Mouse (Mus musculus): ENCODE measurements around the gene Cdk11b.

Gene Cdk11b

DNA sequence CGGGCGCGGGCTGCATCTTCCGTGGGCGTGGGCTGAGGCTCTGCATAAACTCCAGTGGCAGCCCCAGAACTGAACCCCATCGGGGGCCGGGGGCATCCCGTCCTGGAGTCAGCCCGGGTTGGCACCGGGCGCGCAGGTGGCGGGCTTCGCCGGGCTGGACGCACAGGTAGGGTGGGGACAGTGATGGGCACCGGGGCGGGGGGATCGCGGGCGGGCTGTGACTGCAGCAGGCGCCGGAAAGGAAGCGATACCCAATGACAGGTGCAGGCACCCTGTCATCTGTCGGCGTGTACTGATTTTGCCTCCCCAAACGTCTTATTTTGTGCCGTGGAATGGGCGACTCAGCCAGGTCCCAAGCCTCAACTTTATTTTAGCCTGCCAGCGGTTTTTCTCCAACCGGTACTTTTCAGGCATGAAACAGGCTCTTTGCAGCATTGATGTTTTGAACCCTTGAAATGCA is 22.6 kb upstream of the Cdk11b start:
- in situ Hi-C loops (cut with MboI; ENCODE audit: unreplicated experiment in 2 of 2), result no loop called here

DNA sequence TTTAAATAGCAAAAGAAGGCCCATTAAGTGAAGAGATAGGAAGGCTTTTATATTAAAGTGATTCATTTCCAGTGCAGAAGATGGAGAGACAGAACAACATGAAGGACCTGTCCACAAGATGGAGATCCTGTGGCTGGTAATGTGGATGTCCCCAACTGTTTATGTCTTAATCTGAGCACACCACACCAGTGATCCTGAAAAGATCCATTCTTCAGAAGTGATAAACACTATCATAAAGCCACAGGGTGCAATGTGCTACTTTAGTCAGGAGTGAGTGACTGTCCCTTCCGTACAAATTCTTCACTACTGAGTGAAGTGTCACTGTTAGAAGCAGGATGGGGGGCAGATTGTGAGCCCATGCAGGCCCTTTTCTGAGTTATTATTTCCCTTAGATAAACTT is 21.9 kb upstream of the Cdk11b start:
- in situ Hi-C loops (cut with MboI; ENCODE audit: unreplicated experiment in 2 of 2), result no loop called here

DNA sequence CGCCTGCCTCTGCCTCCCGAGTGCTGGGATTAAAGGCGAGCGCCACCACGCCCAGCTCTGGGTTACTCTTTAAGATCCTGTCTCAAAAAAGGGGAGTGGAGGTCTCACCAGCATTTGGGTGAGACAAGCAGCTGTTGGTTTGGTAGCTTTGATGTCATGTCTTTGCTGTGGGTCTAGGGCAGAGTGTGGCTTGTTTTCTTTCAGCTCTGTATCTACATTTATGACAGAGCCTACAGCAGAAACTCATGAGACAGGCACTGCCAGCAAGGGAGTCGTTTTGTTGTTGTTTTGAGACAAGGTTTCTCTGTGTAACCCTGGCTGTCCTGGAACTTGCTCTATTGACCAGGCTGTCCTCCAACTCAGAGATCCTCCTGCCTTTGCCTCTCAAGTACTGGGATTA is 20.9 kb upstream of the Cdk11b start:
- in situ Hi-C loops (cut with MboI; ENCODE audit: unreplicated experiment in 2 of 2), result no loop called here

DNA sequence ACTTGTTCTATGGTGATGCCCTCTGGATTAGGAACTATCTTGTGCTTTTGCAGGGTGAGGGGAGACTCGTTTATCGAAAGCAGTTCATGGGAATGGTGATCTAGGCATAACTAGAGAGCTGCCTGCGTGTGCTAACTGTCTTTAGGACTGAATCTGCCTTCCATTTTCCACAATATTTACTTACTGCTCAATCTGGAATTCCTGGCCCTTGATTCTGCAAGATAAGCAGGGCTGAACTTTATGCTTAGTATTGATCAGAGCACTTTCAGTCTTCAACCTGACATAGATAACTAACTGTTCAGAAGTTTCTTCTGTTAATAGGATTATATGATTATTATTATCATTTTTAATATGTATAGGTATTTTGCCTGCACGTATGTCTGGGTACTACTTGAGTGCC is 19.5 kb upstream of the Cdk11b start:
- in situ Hi-C loops (cut with MboI; ENCODE audit: unreplicated experiment in 2 of 2), result no loop called here

DNA sequence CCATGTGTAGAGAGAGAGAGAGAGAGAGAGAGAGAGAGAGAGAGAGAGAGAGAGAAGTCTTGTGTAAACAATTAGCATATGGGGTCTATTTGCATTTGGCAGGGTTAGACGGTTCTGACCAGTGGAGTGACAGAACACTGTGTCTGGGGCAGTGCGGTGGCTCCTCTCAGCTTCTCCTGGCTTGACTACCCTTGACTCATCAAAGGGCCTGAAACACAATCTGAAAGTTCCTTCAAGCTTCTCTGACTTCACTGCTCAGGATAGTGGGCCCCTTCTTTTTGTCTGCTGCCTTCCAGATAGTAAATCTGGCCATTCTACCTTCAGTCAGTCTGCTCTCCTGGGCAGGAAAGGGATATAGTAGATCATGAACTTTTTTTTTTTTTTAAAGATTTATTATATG is 17.8 kb upstream of the Cdk11b start:
- in situ Hi-C loops (cut with MboI; ENCODE audit: unreplicated experiment in 2 of 2), result no loop called here

DNA sequence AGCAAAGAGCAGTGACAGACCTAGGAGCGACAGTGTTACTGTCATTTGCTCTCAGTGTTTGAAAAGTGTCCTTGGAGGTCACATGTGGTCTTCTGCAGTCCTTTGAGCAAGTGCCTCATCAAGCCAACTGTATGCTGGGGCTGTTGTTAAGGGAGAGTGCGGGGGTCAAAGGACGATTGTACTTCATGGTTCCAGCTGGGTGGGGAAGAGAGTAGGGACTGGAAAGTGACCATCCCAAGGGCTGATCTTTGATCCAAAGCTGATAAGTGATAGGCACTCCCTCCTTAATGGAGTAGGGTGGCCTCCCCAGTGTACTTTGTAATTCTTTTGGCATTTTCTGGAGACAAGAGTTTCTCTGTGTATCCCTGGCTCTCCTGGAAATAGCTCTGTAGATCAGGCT is 12.8 kb upstream of the Cdk11b start:
- in situ Hi-C loops (cut with MboI; ENCODE audit: unreplicated experiment in 2 of 2), result no loop called here

DNA sequence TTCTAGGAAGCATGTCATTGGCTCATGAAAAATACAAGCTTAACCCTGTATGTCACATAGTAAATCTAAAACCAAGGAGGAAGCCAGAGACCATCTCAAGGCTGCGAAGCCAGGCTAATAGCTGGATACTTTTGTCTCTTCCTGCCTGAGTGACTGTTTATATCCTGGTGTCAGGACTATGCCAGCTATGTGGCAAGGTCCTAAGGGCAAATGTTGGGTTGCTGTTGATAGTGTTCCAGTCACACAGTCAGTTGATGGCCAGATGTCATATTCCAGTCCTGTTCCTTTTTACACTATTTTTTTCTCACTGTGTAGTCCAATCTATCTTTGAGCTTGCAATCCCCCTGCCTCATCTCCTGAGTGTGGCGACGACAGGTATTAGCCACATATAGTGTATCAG is 11.4 kb upstream of the Cdk11b start:
- in situ Hi-C loops (cut with MboI; ENCODE audit: unreplicated experiment in 2 of 2), result no loop called here

DNA sequence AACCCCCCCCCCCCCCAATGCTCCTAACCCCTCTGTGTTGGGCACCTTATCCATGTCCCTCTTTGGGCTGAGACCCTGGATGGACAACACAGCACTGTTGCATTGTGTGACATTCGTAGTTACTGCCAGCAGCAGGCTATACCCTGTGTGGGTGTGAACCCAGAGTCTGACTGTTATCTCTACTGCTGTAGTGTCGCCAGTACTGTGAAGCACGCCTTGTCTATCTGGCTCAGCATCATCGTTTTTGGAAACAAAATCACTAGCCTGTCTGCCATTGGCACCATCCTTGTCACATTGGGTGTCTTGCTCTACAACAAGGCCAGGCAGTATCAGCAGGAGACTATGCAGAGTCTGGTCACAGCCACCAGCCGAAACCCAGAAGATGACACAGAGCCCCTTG is 6.3 kb upstream of the Cdk11b start:
- in situ Hi-C loops (cut with MboI; ENCODE audit: unreplicated experiment in 2 of 2), result no loop called here

DNA sequence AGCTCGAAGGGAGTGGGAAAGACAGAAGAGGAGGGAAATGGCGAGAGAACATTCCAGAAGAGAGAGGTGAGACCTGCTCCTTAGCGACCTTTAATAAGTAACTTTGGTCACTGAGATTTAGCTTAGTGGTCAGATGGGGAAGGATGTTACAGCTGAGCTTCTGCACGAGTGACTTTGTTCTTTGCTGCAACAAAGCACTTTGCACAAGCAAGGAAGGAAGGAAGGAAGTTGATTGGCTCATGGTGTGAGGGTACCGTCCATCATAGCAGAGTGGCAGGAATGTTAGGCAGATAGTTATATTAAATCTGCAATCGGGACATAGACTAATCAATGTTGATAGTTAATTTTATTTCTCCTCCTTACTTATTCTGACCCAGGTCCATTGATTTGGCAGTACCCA is 5.6 kb downstream of the Cdk11b start:
- in situ Hi-C loops (cut with MboI; ENCODE audit: unreplicated experiment in 2 of 2), result no loop called here

DNA sequence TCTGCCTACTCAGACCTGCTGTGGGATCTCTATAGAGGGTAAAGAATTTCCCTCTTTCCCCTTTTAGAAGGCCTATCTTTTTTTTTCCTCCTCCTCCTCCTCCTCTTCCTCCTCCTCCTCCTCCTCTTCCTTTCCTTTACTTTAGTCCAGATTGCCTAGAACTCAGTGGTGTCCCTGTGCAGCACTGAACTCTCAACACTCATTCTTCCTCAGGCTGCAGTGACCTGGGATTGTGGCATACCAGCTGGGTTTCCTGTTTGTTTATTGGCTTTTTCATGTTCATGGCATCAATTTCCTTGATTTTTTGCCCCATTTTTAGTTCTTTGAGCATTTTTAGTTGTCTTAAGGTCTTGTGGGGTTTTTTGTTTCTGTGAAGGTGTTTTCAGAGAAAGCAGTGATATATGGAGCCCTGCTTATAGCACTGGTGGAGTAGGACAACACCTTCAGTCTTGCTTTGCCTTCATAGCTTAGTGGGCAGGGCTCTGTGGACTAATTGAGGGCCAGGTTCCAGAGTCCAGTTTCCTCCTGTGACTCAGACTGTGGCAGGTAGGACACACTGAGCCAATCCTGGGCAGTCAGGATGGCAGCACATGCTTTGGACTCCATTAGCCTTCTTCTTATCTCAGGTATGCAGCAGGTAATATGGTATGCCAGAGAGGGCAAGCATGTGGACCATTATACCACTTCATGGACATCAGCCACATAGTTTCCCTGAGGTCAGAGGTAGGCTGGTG is 11.3 kb downstream of the Cdk11b start:
- in situ Hi-C loops (cut with MboI; ENCODE audit: unreplicated experiment in 2 of 2), result no loop called here

DNA sequence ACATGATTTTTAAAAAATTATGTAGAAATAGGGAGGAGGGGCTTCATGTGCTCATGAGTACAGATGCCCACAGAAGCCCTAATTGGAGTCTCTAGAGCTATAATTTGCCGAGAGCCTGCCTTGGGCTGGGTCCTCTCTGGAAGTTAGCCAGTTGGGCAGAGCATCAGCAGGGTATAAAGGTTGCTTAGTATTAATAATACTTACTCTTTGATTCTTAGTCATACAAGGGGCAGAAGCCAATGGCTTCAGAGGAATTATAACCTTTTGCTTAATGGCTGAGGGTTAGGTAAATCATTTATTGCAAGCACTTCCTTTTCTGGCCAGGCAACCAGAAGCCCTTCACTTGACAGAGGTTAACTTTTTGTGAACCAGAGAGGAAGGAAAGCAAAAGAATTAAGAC is 18.9 kb downstream of the Cdk11b start:
- in situ Hi-C loops (cut with MboI; ENCODE audit: unreplicated experiment in 2 of 2), result loop anchor here in 1 of 2 experiments (10.0 kb wide), 1 partner anchor 131 kb away; the partner anchor contains the start of gene Vwa1

DNA sequence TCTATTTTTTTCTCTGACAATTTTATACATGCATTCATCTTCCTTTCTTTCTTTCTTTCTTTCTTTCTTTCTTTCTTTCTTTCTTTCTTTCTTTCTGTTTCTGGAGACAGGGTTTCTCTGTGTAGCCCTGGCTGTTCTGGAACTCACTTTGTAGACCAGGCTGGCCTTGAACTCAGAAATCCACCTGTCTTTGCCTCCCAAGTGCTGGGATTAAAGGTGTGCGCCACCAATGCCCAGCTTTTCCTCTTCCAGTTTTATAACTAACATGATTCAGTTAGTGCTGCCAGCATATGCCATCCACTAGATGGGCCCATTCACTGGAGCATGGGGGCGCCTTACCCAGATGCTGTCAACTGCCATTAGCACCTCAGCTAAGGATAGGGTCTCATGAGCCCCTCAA is 20.7 kb downstream of the Cdk11b start, which contains the start of gene Gm10563:
Gene Gm10563 (minus strand): TSS at position 101 of the 400 bp plus-strand sequence.
- in situ Hi-C loops (cut with MboI; ENCODE audit: unreplicated experiment in 2 of 2), result loop anchor here (5.0 to 10.0 kb wide), 2 partner anchors 122 to 129 kb away; partner anchors contain the start of gene Vwa1 (in 1 of the 2)

DNA sequence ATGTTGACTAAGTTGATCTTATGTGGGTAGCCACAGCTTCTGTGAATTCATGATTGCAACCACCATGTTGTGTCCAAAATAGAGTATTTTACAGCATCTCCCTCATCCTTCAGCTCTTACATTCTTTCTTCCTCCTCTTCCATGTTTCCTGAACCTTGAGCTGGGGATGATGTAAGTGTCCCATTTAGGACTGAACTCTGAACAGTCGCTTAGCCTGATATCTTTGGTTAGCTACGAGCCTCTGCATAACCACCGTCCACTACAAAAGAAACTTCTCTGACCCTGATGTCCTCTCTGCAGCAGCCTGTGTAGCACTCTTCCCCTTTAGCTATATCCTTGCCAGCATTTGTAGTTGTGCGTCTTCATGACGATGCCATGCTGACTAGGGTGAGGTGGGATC is 21.1 kb downstream of the Cdk11b start:
- in situ Hi-C loops (cut with MboI; ENCODE audit: unreplicated experiment in 2 of 2), result loop anchor here (5.0 to 10.0 kb wide), 2 partner anchors 122 to 129 kb away; partner anchors contain the start of gene Vwa1 (in 1 of the 2)

DNA sequence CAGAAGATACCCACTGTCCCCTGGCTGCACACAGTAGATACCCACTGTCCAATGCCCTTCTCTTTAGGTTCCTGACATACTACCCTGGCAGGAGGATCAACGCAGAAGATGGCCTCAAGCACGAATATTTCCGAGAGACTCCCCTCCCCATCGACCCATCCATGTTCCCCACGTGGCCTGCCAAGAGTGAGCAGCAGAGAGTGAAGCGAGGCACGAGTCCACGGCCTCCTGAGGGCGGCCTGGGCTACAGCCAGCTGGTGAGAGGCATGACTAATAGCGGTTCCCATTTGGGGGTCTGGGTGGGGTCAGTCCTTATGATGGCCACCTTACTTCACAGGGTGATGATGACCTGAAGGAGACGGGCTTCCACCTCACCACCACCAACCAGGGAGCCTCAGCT is 24.7 kb downstream of the Cdk11b start:
- in situ Hi-C loops (cut with MboI; ENCODE audit: unreplicated experiment in 2 of 2), result loop anchor here (5.0 to 10.0 kb wide), 2 partner anchors 118 to 125 kb away; partner anchors contain the start of gene Vwa1 (in 1 of the 2)

DNA sequence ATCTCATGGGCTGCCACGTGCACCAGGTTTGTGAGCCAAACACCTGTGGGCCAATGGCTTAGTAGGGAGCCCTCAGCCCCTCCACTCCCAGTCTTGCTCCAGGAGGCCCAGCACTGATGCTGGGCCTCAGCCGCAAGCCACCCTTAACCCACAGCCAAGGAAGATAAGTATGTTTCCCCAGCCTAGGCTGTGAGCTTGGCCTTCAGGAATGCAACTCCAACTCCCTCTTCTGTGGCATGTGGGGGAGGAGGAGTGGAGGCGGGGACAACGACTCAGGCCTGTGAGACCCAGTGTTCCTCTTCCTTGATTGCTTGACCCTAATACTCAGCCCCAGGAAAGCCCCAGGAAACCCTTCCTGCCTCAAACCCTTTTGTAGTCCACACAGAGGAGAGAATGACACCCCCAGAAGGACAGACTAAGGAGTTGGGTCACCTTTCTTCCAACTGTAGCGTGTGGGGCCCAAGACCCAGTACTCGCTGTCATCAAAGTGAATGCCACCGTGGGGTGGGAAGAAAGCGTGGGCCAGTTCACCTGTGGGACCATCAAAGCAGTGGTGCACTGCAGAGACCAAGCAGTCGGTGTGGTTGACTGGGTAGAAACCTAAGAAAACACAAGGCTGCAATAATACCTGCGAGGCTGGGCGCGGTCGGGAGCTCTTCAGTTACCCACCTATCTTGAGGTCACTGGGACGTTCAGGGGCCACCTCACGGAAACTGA is 27.1 kb downstream of the Cdk11b start:
- in situ Hi-C loops (cut with MboI; ENCODE audit: unreplicated experiment in 2 of 2), result no loop called here

DNA sequence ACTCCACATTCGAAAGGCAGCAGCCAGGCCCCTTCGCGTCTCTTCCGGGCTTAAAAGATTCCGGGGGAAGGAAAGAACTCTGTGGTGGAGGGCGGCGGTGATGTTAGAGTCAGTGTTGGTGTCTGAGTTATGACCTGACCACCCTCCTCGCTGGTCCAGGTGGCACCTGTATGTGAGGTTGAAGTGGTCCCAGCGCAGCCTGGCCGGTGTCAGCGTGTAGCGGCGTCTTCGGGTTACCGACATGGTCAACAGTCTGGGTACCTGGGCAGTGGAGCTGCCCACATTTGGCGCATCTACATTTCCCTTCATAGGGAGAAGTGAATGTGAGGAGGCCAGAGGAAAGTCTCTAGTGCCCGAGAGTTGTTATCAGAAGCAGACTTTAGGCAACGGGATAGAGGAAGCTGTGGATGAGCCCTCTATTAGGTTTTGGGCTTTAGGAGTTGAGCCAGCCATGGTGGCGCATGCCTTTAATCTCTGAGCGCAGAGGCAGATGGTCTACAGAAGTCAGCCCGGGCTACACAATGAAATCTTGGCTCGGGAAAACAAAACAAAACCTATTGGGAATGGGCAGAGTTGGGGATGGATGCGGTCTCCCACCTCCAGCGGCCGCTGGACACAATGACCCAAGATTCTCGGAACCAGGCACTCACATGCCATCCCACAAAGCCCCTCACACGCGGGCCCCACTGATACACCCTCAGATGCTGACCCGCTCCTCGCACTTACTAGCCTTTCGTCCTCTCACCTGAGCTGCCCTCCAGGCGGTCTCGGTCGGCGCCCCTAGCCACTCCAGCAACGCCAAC is 27.8 kb downstream of the Cdk11b start:
- in situ Hi-C loops (cut with MboI; ENCODE audit: unreplicated experiment in 2 of 2), result no loop called here

DNA sequence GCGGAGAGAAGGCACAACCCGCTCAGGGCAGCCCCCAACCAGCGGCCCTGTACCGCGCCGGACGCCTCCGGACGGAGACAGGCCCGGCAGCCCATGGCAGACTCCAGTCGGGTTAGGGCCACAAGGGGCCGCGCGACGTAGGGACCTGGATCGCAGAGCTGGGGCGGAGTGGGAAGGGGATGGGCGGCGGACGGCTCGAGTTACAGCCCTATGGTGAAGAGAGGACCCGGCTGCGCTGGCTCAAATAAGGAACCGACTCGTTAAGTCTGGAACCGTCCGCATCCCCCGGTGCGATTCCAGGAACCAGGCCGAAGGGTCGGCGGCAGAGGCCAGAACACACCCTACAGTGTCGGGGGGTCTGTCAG is 28.4 kb downstream of the Cdk11b start, which contains the start of gene Mmp23:
Gene Mmp23 (minus strand): TSS at position 299 of the 365 bp plus-strand sequence.
- in situ Hi-C loops (cut with MboI; ENCODE audit: unreplicated experiment in 2 of 2), result no loop called here

DNA sequence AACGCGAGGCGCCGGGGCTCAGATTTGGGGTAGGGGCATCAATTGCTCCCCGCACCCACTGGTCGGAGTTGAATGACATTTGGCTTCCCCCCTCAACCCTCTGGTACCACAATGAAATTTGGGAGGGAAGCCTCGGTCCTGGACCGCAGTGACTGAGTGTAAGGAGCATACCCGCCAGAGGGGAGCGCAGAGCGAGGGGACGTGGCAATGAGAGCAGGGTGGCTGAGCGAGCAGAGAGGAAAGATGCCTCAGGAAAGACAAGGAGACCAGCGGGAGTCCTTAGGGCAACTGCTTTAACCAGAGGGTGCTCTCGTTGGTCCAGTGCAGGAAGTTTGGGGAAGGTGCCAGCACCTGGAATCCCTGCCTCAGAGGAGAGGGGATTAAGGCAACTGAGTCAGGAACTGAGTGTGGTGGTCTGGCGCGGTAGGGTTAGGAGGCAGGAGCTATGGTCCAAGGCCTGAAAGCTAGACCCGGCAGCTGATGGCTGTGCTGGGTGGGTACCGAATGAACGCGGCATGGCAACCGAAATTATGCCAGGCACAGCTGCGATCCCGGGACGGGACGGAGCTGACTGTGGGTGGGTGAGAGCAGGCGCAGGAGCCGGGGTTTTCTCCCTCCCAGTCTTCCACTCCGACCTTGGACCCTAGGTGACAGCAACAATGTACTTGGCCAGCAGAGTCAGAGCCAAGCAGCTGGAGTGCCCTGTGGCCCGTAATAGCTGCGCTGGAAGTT is 29.0 kb downstream of the Cdk11b start:
- in situ Hi-C loops (cut with MboI; ENCODE audit: unreplicated experiment in 2 of 2), result no loop called here

DNA sequence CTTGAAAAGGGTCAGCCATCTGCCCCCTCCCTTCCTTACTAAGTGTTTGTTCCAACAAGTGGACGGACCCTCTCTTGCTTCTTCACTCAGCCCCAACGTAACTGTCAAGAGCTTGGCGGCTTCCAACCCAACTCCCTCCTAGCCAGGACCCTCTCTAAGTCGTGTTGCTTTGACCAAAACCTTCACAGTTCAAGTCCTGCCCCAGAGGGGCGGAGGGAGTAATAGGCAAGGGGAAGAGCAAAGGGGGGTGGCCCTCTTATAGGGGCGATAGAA is 29.5 kb downstream of the Cdk11b start:
- in situ Hi-C loops (cut with MboI; ENCODE audit: unreplicated experiment in 2 of 2), result no loop called here
